Mouse (Mus musculus) frontal cortex, postnatal 36 days (tissue): ENCODE data around the gene Mical2.

Experiments
- DNase-seq, 2 experiments: peaks; one replicate each; pipeline ENCODE4 v3.0.0; 2022; ENCODE audit warnings: low spot score in 2 of 2

Gene Mical2

DNA sequence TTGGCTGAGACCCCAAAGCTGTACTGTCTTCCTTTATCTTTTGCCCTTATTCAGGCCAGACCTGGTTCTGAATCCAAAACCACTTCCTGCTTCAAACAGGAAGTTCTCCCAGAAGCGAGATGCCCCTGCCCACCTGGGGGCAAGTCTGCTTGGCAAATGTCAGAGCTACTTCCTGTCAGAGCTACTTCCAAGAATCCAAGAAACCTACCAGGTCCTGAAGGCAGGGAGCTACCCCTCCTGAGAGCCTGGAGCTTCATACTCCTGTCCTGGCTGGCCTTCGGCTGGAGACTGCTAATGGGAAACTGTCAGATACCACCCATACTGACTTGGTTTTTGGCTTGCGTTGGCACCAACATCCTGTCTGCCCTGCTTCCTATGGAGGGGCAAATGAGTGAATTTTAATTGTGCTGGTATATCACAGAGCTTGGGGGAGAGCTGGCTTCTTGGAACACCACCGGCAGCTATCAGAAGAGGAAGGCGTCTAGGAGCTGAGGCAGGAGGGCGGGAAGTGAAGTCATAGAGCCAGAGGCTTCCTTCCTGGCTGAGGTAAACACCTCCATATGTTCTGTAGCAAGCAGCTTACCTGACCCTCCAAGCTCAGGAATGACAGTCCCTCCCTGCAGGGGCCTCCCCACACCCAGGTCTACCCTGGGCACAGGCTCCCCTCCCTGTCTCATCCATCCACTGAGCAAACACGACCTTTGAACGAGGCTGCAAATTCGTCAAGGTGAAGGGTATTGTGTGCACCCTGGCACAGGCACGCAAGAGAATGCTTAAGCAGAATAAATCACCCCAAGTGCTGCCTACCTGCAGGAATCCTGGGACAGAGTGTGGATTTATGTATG is 17.1 kb upstream of the Mical2 start:
- DNase-seq = no peak

DNA sequence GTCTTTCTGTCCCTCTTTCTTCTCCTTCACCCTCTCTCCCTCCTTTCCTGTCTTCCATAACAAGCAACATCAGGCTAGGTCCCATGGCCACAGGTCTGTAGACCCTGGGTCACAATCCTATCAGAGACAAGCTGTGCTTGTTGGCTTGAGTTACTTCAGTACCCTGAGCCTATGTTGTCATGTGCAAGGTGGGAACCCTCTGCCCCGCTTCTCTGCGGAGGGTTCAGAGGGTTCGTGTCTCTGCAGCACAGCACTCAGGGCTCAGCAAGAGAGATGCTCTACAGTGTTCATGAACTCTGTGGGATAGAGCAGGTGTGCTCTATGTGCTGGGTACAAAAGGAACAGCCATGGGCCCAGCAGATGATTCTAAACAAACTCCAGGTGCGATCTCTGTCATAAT is 16.0 kb upstream of the Mical2 start:
- DNase-seq = no peak

DNA sequence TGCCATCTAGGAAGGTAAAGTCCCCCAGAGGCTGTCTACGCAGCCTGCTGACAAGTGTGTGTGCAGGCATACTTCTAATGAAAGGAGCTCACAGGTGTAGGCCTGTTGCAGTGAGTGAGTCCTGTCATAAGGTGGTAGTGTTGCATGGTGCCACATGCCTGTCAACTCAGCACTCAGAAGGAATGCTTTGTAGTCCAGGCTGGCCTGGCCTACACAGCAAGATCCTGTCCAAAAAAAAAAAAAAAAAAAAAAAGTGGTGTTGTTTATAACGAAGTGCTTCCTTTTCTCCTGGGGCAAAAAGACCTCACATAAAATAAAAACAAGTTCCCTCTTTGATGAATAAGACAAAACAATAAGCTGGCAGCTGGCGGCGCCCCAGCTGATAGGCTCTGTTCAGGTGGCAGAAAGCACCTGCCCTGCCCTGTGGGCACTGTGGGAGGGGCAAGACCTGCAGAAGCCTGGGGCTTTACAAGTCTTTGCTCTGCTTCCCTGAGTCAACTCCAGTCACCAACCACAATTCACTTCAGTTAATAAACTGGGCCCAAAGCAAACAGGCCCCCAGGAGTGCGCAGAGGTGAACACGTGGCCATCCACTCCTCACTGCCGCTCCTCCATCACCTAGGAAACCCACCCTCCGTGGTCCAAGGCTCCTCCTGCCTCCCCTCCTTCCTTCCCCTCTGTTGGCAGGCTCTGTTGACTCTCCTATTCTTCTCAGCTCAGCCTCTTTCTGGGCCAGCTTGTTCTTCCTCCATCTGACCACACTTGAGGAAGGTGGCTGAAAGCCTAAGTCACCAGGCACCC is 12.5 kb upstream of the Mical2 start:
- no peak for DNase-seq

GRCm38 (mm10) chr7:112215871-112216270 is 9.8 kb upstream of the Mical2 start:
- DNase-seq = no peak

- DNase-seq = no peak
These were observed 8.9 kb upstream of the Mical2 start for GRCm38 (mm10) chr7:112216720-112217119.

- no peak for DNase-seq
These were observed 8.4 kb upstream of the Mical2 start for GRCm38 (mm10) chr7:112217208-112217607.

GRCm38 (mm10) chr7:112222733-112223524 is 2.7 kb upstream of the Mical2 start:
- peak; percentile 73 to 87 for DNase-seq

DNA sequence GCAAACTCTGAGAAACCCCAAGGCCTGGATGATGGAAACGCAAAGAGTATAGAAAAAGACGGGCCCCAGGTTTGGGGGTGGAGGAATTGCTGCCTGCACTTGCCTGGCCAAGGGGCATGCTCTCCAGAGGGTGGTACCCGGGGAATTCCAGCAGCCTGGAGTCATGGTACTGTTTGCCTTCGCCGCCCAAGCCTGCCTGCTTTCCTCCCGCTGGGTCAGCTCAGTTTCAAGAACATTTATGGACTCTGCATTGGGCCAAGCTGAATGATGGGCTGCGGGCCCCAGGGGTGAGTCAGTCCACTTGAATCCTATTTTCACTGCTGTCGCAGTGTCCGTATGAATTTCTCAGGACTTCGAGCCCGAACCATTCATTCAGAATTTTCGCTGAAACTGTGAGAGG is 802 bp upstream of the Mical2 start:
- DNase-seq = no peak

- no peak for DNase-seq
These were observed 1.0 kb downstream of the Mical2 start for GRCm38 (mm10) chr7:112226446-112227265.

- no peak for DNase-seq
These were observed 1.6 kb downstream of the Mical2 start for GRCm38 (mm10) chr7:112227266-112227562.

GRCm38 (mm10) chr7:112228827-112229498 is 3.3 kb downstream of the Mical2 start:
- no peak for DNase-seq

GRCm38 (mm10) chr7:112231731-112232130 is 6.1 kb downstream of the Mical2 start:
- DNase-seq = no peak

GRCm38 (mm10) chr7:112233345-112234005 is 7.8 kb downstream of the Mical2 start:
- peak; percentile 73 to 85 for DNase-seq

- DNase-seq = no peak
These were observed 8.8 kb downstream of the Mical2 start for GRCm38 (mm10) chr7:112234410-112234809.

DNA sequence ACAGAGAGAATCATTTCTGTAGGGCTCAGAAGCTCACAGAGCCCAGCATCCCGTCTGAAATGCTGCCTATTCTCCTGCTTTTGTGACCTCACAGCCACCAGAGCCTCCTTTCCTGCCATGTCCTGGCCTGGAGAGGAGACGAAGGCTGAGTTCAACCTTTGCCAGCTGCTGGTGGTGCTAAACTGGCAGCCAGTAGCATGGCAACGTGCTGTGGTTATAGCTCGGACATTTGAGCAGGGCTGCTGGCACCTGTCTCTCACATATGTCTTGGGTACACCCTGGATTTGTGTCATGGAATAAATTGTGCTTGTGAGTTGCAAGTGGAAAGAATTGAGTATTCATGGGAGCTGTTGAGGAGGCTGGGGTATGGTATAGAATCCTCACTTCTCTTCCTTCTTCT is 9.8 kb downstream of the Mical2 start:
- DNase-seq = no peak

DNA sequence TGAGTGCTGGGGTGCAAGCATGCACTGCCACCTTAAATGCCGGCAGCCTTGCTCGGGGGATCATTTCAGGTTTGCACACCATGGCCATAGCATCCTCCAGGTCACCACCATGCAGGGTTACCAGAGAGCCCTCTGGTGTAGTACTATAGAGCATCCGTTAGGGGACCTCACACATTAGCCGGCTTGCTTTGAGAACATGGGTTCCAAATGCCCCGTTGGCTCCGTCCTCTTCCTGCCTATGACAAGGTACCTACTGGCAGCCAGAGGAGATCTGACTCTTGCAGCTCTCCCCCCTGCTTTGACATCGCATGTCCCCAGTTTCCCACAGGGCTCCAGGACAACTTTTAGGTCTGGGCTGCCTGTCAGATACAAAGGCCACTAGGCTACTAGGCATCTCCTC is 11.6 kb downstream of the Mical2 start:
- DNase-seq = no peak

GRCm38 (mm10) chr7:112237868-112238267 is 12.2 kb downstream of the Mical2 start:
- no peak for DNase-seq

GRCm38 (mm10) chr7:112238768-112239728 is 13.4 kb downstream of the Mical2 start:
- peak; percentile 79 to 92 for DNase-seq

DNA sequence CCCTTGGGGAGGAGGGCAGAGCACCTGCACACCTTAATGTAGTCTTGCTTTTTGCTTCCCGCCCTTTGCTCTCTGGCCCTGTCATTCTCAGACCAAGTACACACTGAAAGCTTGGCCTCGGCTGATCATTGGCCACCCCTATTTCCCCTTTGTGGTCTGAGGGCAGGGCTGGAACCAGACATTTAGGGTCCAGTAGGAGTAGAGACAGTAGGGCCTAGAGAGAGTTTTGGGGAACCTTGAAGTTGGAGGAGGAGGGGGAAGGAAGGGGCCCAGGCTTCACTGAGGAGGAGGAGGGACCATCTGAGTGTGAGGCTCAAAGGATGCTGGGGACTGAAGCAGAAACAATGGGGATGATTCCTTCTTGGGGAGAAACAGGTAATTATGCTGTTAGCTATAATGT is 15.1 kb downstream of the Mical2 start:
- DNase-seq = no peak
